Mouse (Mus musculus) activated CD4-positive, CD25-positive, alpha-beta regulatory T cell (primary cell): ENCODE measurements around the gene Pex10. TPM values are rescaled to one million over a fixed set of nuclear protein-coding genes. Genes with fewer than 3 reads are reported as not detected.

ENCODE experiments used
- polyA plus RNA-seq, 2 experiments: library from polyadenylated mRNA; unstranded; fragments of 100-300 nt; shearing (Covaris generic); gene quantifications; one replicate each; pipeline ENCODE4 v1.2.1; 2017

The Pex10 gene
- 10 to 100 TPM; 11.0 to 11.5 TPM for polyA plus RNA-seq

DNA sequence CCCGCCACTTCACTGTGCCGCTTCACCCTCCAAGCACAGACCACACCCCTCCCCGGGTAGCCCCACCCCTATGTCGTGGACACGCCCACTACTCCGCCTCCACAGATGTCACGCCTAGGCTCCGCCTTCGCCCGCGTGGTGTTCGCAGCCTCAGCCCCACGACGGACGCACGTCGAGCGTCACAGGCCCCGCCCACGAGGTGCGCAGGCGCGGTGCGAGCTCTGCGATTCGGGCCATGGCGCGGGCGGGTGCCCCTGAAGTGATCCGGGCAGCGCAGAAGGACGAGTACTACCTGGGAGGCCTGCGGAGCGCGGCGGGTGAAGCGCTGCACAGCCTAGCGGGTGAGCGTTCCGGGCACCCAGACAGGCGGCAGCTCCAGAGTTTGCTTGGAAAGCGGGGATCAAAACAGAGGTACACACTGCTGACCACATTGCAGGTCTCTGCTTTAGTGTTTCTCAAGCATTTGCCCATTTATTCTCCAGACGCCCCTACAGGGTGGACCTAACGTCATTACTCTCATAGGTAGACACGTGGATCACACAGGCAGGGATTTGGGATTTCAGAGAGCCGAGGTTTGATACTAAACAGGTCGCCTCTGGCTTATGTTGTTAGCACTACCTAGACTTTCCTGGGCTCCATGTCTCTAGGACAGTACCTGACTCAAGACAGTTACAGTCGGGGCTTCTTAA is at the start of gene Pex10:
Gene Pex10 (plus strand): TSS at position 183 of the 689 bp plus-strand sequence.

DNA sequence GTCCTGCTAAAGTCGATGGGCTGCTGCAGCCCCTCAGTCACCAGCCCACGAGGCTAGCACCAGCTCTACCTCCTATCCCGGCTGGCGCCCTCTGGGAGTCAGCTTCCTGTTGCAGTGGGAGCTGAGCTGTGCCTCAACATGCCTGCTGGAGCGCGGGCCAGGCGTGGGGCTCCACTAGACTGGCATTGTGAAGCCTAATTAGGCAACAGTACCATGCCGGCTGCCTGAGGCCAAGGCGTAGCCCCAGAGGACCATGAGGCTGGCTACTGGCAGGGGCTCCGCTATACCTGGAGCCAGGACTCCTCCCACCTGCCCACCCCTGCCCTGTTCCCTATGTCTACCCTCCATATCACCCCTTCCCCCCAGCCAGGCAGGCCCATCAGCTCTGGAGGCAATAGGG is 10.1 kb upstream of the Pex10 start, which contains the start of gene Plch2:
Gene Plch2 (minus strand): TSS at position 61 of the 400 bp plus-strand sequence.

DNA sequence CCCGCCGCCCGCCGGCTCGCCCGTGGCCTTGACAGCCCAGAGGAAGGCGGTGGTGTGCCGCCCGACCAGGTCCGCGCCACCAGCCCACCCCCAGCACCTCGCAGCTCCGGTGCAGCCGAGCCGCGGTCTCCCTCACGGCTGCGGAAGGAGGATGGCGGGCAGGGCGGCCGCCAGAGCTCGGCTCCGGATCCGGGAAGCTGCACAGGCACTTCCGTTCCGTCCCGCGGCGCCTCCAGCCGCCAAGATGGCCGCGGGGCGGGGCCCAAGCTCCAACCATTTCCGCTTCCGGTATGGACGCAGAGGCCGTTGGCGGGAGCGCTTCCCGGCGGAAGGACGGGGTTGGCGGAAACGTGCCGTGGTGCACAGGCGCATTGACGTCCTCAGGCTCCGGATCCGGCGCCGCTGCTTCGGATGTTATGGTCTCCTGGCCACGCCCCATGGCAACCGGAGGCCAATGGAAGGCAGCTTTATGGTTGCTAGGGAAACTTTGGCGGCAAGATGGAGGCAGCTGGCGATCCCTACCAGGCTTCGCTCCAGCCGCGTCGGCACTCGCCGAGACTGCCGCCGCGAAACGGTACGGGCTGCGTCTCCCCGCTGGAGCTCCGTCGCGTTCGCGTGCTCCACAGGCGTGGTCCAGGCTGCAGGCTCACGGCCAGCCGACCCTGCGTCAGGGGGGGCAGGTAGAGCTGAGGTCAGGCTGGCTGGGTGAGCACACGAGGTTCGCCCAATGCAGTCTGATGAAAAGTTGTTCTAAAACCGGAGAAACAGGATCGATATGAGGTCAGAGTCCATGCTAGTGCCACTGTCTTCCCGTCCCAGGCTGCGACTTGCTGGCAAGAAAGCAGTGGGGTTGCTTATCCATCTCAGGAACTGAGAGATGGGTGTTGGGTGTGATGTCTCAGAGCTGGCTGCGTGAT is 19.6 kb downstream of the Pex10 start, which contains the start of the genes Rer1 and Morn1:
Gene Rer1 (minus strand): TSS at position 275 of the 917 bp plus-strand sequence.
Gene Morn1 (plus strand): TSS at position 470 of the 917 bp plus-strand sequence.

Other genes starting within 250 kb of the Pex10 start
- under 1 TPM in 1 of 2 experiments, not detected in 1; 0.38 TPM for gene Ttc34, start 229.6 kb upstream of the Pex10 start, polyA plus RNA-seq
- not detected for gene Mmel1, start 197.4 kb upstream of the Pex10 start, polyA plus RNA-seq
- 1 to 10 TPM; 4.6 to 7.9 TPM for gene Fam213b, start 167.9 kb upstream of the Pex10 start, polyA plus RNA-seq
- 10 to 100 TPM in 1 of 2 experiments, 1 to 10 TPM in 1; 7.7 to 10.2 TPM for gene Tnfrsf14, start 138.5 kb upstream of the Pex10 start, polyA plus RNA-seq
- 1 to 10 TPM in 1 of 2 experiments, not detected in 1; 2.0 TPM for gene Hes5, start 106.1 kb upstream of the Pex10 start, polyA plus RNA-seq
- 10 to 100 TPM; 37.2 to 56.9 TPM for gene Pank4, start 102.9 kb upstream of the Pex10 start, polyA plus RNA-seq
- under 1 TPM in 1 of 2 experiments, not detected in 1; 0.05 TPM for gene Plch2, start 10.2 kb upstream of the Pex10 start, polyA plus RNA-seq
- gene Rer1, start 19.4 kb downstream of the Pex10 start, polyA plus RNA-seq, result 100 to 1,000 TPM; 191 to 203 TPM
- gene Morn1, start 19.6 kb downstream of the Pex10 start, polyA plus RNA-seq, result 1 to 10 TPM; 1.3 to 2.3 TPM
- 100 to 1,000 TPM in 1 of 2 experiments, 10 to 100 TPM in 1; 88.2 to 115 TPM for gene Ski, start 155.6 kb downstream of the Pex10 start, polyA plus RNA-seq
- 100 to 1,000 TPM; 102 TPM for gene Faap20, start 182.8 kb downstream of the Pex10 start, polyA plus RNA-seq